ENCODE assay signal across 9 mouse cellular contexts in the genomic region with DNA sequence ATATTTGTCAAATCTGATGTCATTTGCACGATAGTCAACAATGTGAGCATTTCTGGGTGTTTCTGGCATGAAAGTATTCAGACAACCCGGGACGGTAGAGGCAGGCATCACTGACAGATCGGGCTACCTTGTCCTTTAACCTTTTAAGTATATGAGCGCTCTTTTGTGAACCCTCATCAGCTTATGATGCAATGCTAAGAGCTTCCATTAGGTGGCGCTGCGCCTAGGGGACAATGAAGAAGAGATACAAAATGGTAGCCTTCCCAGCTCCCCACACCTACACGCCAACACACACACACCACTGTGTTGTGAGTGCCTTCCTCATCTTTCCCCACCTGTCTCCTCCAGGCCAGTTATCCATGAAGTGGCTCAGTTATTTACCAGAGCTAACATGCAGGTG.
DNase-seq lines count a peak whose midpoint lies in the region; ATAC-seq and TF ChIP-seq lines count a peak whose summit lies in the region.
"Had no signal": no experiment of that assay in that cellular context is flagged by ENCODE, and none has a peak within 500 bp of the region (broad histone marks: within the 10 kb centered on the region; RNA-seq: fewer than 3 reads in every experiment).

No protein-coding gene starts in this region.

- 0 out of 2 replicates have a peak, but pooled peaks cover 2% of the 10 kb centered on the region for H3K4me1 ChIP-seq in liver, postnatal 0 days (ENCODE audit: insufficient read depth)

- no peaks in the 10 kb centered on the region for H3K9me3 ChIP-seq in liver, postnatal 0 days (ENCODE audit: low read length)
- H3K9me3 ChIP-seq: embryonic facial prominence, embryonic 13.5 days; liver, embryonic 13.5 days had no signal

- no peaks in the 10 kb centered on the region for H3K27me3 ChIP-seq in liver, postnatal 0 days (ENCODE audit: insufficient read depth, low read length)
- H3K27me3 ChIP-seq: embryonic facial prominence, embryonic 13.5 days; liver, embryonic 13.5 days had no signal

- no peak overlapping the region for H3K4me2 ChIP-seq in liver, postnatal 0 days (ENCODE audit: low read depth, low read length)
- H3K4me2 ChIP-seq: embryonic facial prominence, embryonic 13.5 days; liver, embryonic 13.5 days had no signal

- TF ChIP-seq CTCF in liver, postnatal 0 days (IDR thresholded peaks at IDR 0.05; ENCODE audit: low read depth), result peak; percentile 59

- peak; percentile 26 for DNase-seq in kidney, postnatal 10 days
- DNase-seq in kidney, adult 9 months, result no peak
- peak; percentile 69 for DNase-seq in ES-CJ7 (ENCODE audit: low read depth, low spot score)
- peak; percentile 6 to 31 for DNase-seq in adrenal gland, adult 18-20 months (ENCODE audit: low spot score in 2 of 2)
- peak; percentile 22 for DNase-seq in liver, postnatal 0 days
- no peak for DNase-seq in right cerebral cortex, adult 2 months (ENCODE audit: low spot score in 2 of 2)
- no peak for DNase-seq in heart, adult 8-10 months (ENCODE audit: low spot score)
- DNase-seq: liver, embryonic 13.5 days had no signal

- H3K9ac ChIP-seq in liver, postnatal 0 days (replicated peaks), result no peak overlapping the region
- H3K9ac ChIP-seq: embryonic facial prominence, embryonic 13.5 days; liver, embryonic 13.5 days had no signal

- no peak overlapping the region for H3K27ac ChIP-seq in liver, postnatal 0 days (ENCODE audit: low read depth)
- H3K27ac ChIP-seq: embryonic facial prominence, embryonic 13.5 days; liver, embryonic 13.5 days had no signal

- TF ChIP-seq EP300 in liver, postnatal 0 days (IDR thresholded peaks at IDR 0.05; ENCODE audit: low read depth), result no peak

- WGBS in liver, postnatal 0 days (ENCODE audit: insufficient replicate concordance), result 62% methylated on average over 8 of the region's 8 CpGs

- ATAC-seq in liver, postnatal 0 days, result no peak

- no peak overlapping the region for H3K4me3 ChIP-seq in liver, postnatal 0 days (ENCODE audit: low read depth, low read length)
- H3K4me3 ChIP-seq: embryonic facial prominence, embryonic 13.5 days; liver, embryonic 13.5 days had no signal

- no peaks in the 10 kb centered on the region for H3K36me3 ChIP-seq in liver, postnatal 0 days (replicated peaks; ENCODE audit: insufficient read depth, low read length)
- H3K36me3 ChIP-seq: embryonic facial prominence, embryonic 13.5 days; liver, embryonic 13.5 days had no signal

Comparison
In these comparisons a context has a peak if more than half of its experiments do, and no peak if none do; other contexts are left out.
1. DNase-seq: peak in kidney, postnatal 10 days (single experiment), ES-CJ7 (single experiment), adrenal gland, adult 18-20 months (2 of 2) and liver, postnatal 0 days (single experiment); none in kidney, adult 9 months (single experiment), right cerebral cortex, adult 2 months (0 of 2) and heart, adult 8-10 months (single experiment).